Mouse (Mus musculus) brain, embryonic 14.5 days (tissue): ENCODE results near the gene Bcas3.

Experiments used
- CTCF ChIP-seq: fragments of 200-500 bp; IDR thresholded peaks from 2 replicates; pipeline ENCODE4 v1.5.1; 2012; ENCODE audit warnings: inconsistent platforms, mild to moderate bottlenecking, moderate library complexity, borderline replicate concordance; ENCODE audit not compliant: insufficient read depth, insufficient read length; ENCODE audit errors: extremely low read depth
- POLR2A ChIP-seq: fragments of 200-500 bp; IDR thresholded peaks from 2 replicates; pipeline ENCODE4 v1.6.1; 2012; ENCODE audit warnings: mild to moderate bottlenecking, inconsistent platforms, borderline replicate concordance; ENCODE audit not compliant: poor library complexity, insufficient read depth, insufficient read length, severe bottlenecking; ENCODE audit errors: extremely low read depth

DNA sequence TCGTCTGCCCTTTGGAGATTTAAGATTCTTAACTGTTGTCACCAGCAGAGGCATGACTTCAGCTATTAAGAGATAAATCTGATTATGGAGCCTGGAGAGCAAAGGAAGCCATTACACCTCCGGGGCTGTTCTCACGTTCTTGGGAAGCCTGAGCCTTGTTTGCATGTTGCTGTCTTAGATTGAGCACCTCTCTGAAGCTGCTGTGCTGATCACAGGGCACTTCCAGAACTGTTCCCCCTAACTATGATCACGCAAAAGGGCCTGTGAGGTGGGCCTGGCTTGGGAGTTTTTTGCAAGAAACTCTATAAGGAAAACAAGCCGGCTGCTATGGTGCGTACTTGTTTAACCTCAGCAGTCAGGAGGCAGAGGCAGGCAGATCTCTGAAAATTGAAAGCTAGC is 335.5 kb downstream of the Bcas3 start:
- TF ChIP-seq POLR2A: no peak
- TF ChIP-seq CTCF: no peak
